Mouse (Mus musculus) stomach, postnatal 0 days (tissue): ENCODE results near the gene Ptk6. TPM values are rescaled to one million over a fixed set of nuclear protein-coding genes. Genes with fewer than 3 reads are reported as not detected.

ENCODE experiments used
- ATAC-seq: fragments of 200-750 bp; cut with Nextera tagmentation; 2 replicates; pipeline ENCODE4 v1.8.0; 2017; ENCODE audit not compliant: low FRiP score, low TSS enrichment
- DNase-seq: peaks from one replicate; pipeline ENCODE4 v3.0.0-alpha.2; 2016; ENCODE audit warnings: low spot score
- H3K27ac ChIP-seq: fragments of 300-500 bp; sonication (generic); replicated peaks from 2 replicates; pipeline ENCODE4 v1.5.1; 2014; ENCODE audit warnings: mild to moderate bottlenecking, control low read depth
- H3K27me3 ChIP-seq: fragments of 300-500 bp; sonication (generic); 2 replicates; pipeline ENCODE4 v1.6.1; 2014; ENCODE audit warnings: low read length; ENCODE audit not compliant: control insufficient read depth, insufficient read depth
- H3K36me3 ChIP-seq: fragments of 300-500 bp; sonication (generic); 2 replicates; pipeline ENCODE4 v1.6.1; 2014; ENCODE audit warnings: low read length, mixed read lengths; ENCODE audit not compliant: control insufficient read depth, insufficient read depth
- H3K4me1 ChIP-seq: fragments of 300-500 bp; sonication (generic); replicated peaks from 2 replicates; pipeline ENCODE4 v1.6.1; 2014; ENCODE audit warnings: antibody characterized with exemption; ENCODE audit not compliant: control insufficient read depth, insufficient read depth
- H3K4me2 ChIP-seq: fragments of 300-500 bp; sonication (generic); replicated peaks from 2 replicates; pipeline ENCODE4 v1.6.1; 2014; ENCODE audit warnings: low read depth, mild to moderate bottlenecking, control low read depth, moderate library complexity
- H3K4me3 ChIP-seq: fragments of 300-500 bp; sonication (generic); 2 replicates; pipeline ENCODE4 v1.5.1; 2014; ENCODE audit warnings: low read depth, low read length, control low read depth
- H3K9ac ChIP-seq: fragments of 300-500 bp; sonication (generic); 2 replicates; pipeline ENCODE4 v1.6.1; 2014; ENCODE audit warnings: mild to moderate bottlenecking, low read length, control low read depth, mixed read lengths
- H3K9me3 ChIP-seq: fragments of 300-500 bp; sonication (generic); 2 replicates; pipeline ENCODE4 v1.6.1; 2016; ENCODE audit warnings: low read length; ENCODE audit not compliant: control insufficient read depth
- CTCF ChIP-seq: IDR thresholded peaks from 2 replicates; pipeline ENCODE4 v1.5.1; 2016; ENCODE audit warnings: antibody characterized with exemption, low read depth, mild to moderate bottlenecking, moderate library complexity
- EP300 ChIP-seq: optimal IDR thresholded peaks from 2 replicates; pipeline ENCODE3; 2016; ENCODE audit warnings: antibody characterized with exemption
- WGBS: fragments of 180-500 bp; shearing (Covaris S2); extraction: QIAGEN DNeasy Blood & Tissue Kit; methylation state at CpG from one replicate; pipeline ENCODE4 v1.1.7; 2014; 5-methylcytosine and 5-hydroxymethylcytosine counted together
- polyA plus RNA-seq: library from polyadenylated mRNA; unstranded; fragments of >200 nt; fragmentation: Nextera tagmentation; extraction: Ambion mirVana; gene quantifications from 2 replicates; pipeline ENCODE4 v1.2.1, GENCODE M21; 2015

Ptk6 gene
- polyA plus RNA-seq, 1 experiment from 2014 or later = 5.9 TPM

DNA sequence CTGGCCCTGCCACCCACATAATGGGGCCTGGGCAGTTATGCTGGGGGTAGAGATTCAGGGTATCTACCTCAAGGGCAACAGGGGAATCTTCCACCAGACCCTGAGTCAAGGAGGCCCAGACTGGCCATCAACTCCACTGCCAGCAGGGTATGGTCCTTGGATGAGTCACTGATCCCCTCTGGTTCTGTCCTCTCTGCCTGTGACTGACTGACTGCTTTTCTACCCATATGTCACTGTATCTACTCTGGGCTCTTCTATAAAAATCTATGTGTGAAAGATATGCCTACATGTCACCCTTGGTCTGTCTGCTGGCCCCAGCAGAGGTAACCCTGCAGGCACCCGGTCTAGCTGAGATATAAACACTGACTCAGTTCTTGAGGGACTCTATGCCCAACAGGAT lies 49.5 kb downstream of the Ptk6 start:
- 85% methylated on average over 1 of the region's 1 CpGs for WGBS
- ATAC-seq (no peak), DNase-seq (no peak)
- Histone ChIP-seq H3K4me2 (no peak overlapping the region), H3K36me3 (no peaks in the 10 kb centered on the region), H3K9me3 (no peaks in the 10 kb centered on the region), H3K4me1 (no peaks in the 10 kb centered on the region), H3K4me3 (no peak overlapping the region), H3K9ac (no peak overlapping the region), H3K27ac (no peak overlapping the region), H3K27me3 (0 out of 2 replicates have a peak, but pooled peaks cover 2% of the 10 kb centered on the region)
- TF ChIP-seq CTCF = no peak
- TF ChIP-seq EP300 = no peak

DNA sequence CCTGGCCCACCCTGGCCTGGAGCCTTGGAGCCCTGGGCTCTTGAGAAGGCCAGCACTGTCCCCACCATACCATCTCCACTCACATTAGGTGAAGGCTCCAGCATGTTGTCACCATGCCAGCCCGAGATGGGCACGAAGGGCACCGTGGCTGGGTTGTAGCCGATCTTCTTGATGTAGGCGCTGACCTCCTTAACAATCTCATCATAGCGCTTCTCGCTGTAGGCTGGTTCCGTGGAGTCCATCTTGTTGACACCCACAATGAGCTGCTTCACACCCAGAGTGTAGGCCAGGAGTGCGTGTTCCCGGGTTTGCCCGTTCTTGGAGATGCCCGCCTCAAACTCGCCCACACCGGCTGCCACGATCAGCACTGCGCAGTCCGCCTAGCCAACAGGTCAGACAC lies 49.9 kb downstream of the Ptk6 start:
- 94% methylated on average over 17 of the region's 17 CpGs for WGBS
- DNase-seq (no peak), ATAC-seq (no peak; the same call in 1 of the 2 replicates)
- Histone ChIP-seq H3K9me3 (no peaks in the 10 kb centered on the region), H3K27ac (no peak overlapping the region), H3K4me1 (no peaks in the 10 kb centered on the region), H3K4me2 (no peak overlapping the region), H3K27me3 (0 out of 2 replicates have a peak, but pooled peaks cover 2% of the 10 kb centered on the region), H3K36me3 (no peaks in the 10 kb centered on the region), H3K9ac (no peak overlapping the region), H3K4me3 (no peak overlapping the region)
- TF ChIP-seq CTCF = no peak
- no peak for TF ChIP-seq EP300

DNA sequence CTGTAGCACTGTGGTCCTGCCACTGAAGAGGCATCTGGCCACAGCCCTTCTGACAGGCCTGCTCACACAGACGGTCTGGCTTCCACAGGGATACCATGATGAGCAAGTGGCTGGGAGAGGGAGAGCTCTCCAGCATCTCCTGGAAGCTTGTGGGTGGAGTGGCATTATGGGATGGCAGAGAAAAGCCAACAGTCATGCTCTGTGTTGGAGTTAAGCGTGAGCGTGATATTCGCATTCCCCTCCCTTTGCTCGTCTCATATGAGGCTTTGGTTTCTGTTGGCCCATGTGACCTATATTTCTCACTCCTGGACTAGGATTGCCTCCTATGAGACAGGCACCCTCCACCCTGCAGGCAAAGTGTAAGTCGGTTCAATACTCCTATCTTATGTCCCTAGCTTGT lies 52.3 kb downstream of the Ptk6 start:
- Histone ChIP-seq H3K4me2 (no peak overlapping the region), H3K9me3 (no peaks in the 10 kb centered on the region), H3K9ac (no peak overlapping the region), H3K36me3 (no peaks in the 10 kb centered on the region), H3K27me3 (no peaks in the 10 kb centered on the region), H3K4me1 (no peaks in the 10 kb centered on the region), H3K27ac (no peak overlapping the region), H3K4me3 (no peak overlapping the region)
- TF ChIP-seq CTCF (no peak), EP300 (no peak)
- no peak for ATAC-seq
- DNase-seq = no peak
- WGBS = 72% methylated on average over 6 of the region's 6 CpGs

DNA sequence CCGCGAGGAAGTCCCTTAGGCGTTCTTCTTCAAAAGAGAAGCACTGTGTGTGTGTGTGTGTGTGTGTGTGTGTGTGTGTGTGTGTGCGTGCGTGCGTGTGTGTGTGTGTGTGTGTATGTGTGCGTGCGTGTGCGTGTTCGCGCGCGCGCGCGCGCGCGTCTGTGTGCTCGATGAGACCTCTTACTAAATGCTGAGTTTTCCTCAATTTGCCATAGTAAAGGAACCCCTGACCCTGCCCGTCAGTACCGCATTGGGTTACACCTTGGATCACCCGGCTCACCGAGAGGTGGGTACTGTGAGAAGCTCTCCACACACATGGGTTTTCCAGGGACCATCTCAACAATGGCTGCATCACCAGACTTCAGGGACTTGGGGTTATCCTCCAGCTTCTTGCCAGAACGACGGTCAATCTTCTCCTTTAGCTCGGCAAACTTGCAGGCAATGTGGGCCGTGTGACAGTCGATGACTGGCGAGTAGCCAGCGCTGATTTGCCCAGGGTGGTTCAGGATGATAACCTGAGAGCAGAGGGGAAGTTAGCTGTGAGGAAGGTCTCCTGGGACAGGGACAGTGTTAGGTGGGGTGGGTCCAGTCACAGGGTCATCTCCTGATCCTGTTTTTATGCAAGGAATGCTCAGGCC lies 54.2 kb downstream of the Ptk6 start:
- Histone ChIP-seq H3K27ac (no peak overlapping the region), H3K4me1 (no peaks in the 10 kb centered on the region), H3K36me3 (no peaks in the 10 kb centered on the region), H3K27me3 (no peaks in the 10 kb centered on the region), H3K9ac (no peak overlapping the region), H3K4me3 (peak overlapping the region; percentile 36), H3K9me3 (no peaks in the 10 kb centered on the region), H3K4me2 (peak overlapping the region; percentile 64)
- no peak for DNase-seq
- WGBS = 11% methylated on average over 29 of the region's 31 CpGs
- TF ChIP-seq CTCF (no peak), EP300 (no peak)
- no peak for ATAC-seq

DNA sequence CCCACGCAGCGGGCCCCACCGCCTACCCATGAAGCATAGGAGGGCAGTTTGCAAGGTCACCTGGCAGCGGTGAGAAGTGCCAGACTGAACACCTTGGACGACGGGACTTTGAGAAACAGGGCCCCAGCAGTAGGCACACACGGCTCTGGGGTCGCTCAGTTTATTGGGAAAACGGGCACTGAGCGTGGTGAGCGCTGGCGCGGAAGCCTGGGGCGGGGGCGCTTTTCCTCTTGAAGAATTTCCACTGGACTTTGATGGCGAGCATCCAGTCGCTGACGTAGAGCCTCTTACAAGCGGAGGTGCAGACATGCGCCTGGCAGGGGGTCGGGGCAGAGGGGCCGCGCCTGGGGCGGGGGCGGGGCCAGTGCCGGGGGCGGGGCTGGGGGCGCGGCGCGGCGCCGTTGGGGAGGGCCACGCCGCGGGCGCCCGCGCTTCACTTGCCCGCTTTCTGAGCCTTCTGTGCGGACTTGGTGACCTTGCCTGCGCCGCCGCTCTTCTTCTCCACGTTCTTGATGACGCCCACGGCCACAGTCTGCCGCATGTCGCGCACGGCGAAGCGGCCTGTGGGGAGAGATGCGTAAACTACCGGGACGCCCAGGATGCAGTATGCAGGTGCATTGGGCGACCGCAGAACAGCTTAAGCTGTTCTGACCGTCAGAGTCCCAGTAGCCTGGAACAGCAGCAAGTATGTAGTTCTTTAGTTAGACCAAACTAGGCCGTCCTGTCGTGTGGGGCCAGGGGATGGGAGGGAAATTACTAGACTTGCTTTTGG lies 54.9 kb downstream of the Ptk6 start:
- Histone ChIP-seq H3K4me2 (peak overlapping the region; percentile 64), H3K36me3 (no peaks in the 10 kb centered on the region), H3K27ac (no peak overlapping the region), H3K27me3 (no peaks in the 10 kb centered on the region), H3K4me1 (no peaks in the 10 kb centered on the region), H3K9me3 (no peaks in the 10 kb centered on the region), H3K4me3 (peak overlapping the region; percentile 36), H3K9ac (no peak overlapping the region)
- ATAC-seq = no peak
- no peak for DNase-seq
- WGBS = under 1% methylated on average over 57 of the region's 61 CpGs
- no peak for TF ChIP-seq EP300
- TF ChIP-seq CTCF = no peak

DNA sequence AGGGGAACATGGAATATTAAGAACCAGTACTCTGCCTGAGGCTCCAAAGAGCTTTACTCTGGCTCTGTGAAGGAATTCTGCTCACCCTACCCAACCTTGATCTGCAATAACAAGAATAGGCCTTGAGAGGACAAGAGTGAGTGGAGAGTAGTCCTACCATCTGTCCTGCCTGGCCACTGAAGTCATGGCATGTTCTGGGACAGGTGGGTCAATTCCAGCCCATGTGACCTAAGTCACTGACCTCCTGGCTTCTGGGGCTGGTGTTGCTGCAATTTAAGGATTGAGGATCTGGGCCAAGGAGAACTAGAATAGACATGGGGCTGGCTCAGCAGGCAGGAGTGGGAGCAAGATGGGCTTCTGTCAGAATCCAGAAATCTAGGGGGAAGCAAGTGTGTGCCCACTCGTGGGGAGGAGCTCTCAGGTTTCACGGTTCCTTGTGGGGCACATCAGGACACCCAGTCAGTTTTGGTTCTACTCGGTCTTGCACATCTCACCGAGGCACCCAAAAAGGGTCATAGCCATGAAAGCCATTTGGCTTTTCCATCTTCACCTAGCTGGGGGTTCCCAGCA lies 55.5 kb downstream of the Ptk6 start:
- TF ChIP-seq CTCF (no peak), EP300 (no peak)
- WGBS = 48% methylated on average over 4 of the region's 4 CpGs

More for the DNA sequence above, 55.5 kb downstream of the Ptk6 start:
- Histone ChIP-seq H3K4me3 (no peak overlapping the region), H3K9me3 (no peaks in the 10 kb centered on the region), H3K4me1 (no peaks in the 10 kb centered on the region), H3K4me2 (no peak overlapping the region), H3K27ac (no peak overlapping the region), H3K36me3 (no peaks in the 10 kb centered on the region), H3K9ac (no peak overlapping the region), H3K27me3 (no peaks in the 10 kb centered on the region)
- ATAC-seq = no peak
- DNase-seq = no peak
